Mouse (Mus musculus) spleen, adult 2 months (tissue): ENCODE data around the gene Bahcc1. TPM values are rescaled to one million over a fixed set of nuclear protein-coding genes. Genes with fewer than 3 reads are reported as not detected.

ENCODE experiments used
- DNase-seq, 2 experiments: peaks; one replicate each; pipeline versions ENCODE4 v3.0.0 to v3.0.0-alpha.2; 2012 to 2021; ENCODE audit warnings: low spot score in 2 of 2, low read depth in 1 of 2
- H3K27ac ChIP-seq: fragments of 200-500 bp; 2 replicates; pipeline ENCODE4 v1.5.1; 2012; ENCODE audit warnings: low read length, inconsistent platforms; ENCODE audit not compliant: insufficient read depth
- H3K27me3 ChIP-seq: fragments of 200-500 bp; 2 replicates; pipeline ENCODE4 v1.6.1; 2012; ENCODE audit warnings: mild to moderate bottlenecking, moderate library complexity, low read length, inconsistent platforms; ENCODE audit not compliant: control insufficient read depth, insufficient read depth
- H3K36me3 ChIP-seq: fragments of 200-500 bp; 2 replicates; pipeline ENCODE4 v1.6.1; 2012; ENCODE audit warnings: mild to moderate bottlenecking, low read length, inconsistent platforms; ENCODE audit not compliant: control insufficient read depth, insufficient read depth
- H3K4me1 ChIP-seq: fragments of 200-500 bp; 2 replicates; pipeline ENCODE4 v1.6.1; 2011; ENCODE audit warnings: inconsistent platforms; ENCODE audit not compliant: control insufficient read depth, insufficient read depth, insufficient read length
- H3K4me3 ChIP-seq: fragments of 200-500 bp; 2 replicates; pipeline ENCODE4 v1.5.1; 2011; ENCODE audit warnings: mild to moderate bottlenecking, inconsistent platforms; ENCODE audit not compliant: insufficient read depth, insufficient read length; ENCODE audit errors: extremely low read depth
- CTCF ChIP-seq: fragments of 200-500 bp; IDR thresholded peaks from 2 replicates; pipeline ENCODE4 v1.5.1; 2011; ENCODE audit warnings: mild to moderate bottlenecking, inconsistent platforms; ENCODE audit not compliant: insufficient read depth, insufficient read length, insufficient replicate concordance; ENCODE audit errors: extremely low read depth
- POLR2A ChIP-seq: fragments of 200-500 bp; IDR thresholded peaks from 2 replicates; pipeline ENCODE4 v1.6.1; 2011; ENCODE audit warnings: low read depth, low read length, inconsistent platforms
- WGBS: fragments of 180-500 bp; shearing (Covaris S2); methylation state at CpG from one replicate; pipeline ENCODE4 v1.1.7; 2018; 5-methylcytosine and 5-hydroxymethylcytosine counted together
- polyA plus RNA-seq: library from polyadenylated mRNA; depleted of rRNA; stranded (reverse); fragments of >200 nt; gene quantifications from 2 replicates; pipeline ENCODE4 v1.2.3, GENCODE M21; 2012; rRNA removed

The Bahcc1 gene
- polyA plus RNA-seq = 3.6 and 4.0 TPM in 2 replicates

DNA sequence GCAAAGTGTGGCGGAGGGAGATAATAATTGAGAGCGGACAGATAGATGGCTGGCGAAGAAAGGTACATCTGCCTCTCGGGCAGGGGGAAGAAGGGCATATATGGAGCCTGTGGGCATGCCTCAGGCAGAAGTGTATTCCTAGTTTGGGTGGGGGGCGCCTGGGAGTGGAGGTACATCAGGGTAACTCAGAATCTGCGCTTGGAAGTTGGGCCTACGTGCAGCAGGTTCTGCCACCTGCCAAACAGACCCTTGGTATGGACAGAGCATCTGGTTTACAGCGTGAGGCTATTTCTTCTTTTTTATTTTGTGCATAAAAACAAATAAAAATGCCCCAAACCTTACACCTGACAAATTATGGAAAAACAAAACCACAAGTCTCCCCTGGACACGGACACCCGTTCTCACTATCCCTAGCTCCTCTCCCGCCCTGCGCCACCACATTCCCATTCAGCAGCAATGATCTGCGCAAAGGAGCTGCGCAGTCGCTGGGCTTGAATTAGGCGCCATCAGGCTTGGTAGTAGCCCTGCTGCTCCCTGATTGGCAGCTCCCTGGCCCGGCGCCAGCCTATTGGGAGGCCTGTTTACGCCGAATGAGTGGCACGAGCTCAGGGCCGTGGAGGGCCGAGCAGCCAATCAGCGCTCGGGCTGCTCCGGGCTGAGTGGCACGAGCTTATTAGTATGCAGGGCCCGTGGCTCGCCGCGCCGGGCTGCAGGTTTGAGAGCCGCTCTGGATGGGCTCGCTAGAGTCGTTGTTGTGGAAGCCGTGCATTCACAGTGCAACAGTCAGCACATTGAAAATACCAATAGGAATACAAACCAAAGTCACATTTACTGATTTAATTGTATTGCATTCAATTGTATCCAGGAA is at the start of gene Bahcc1:
Bahcc1 (plus strand) TSS at position 718 of the 868 bp plus-strand sequence.
- peak; percentile 73 to 87 for DNase-seq
- Histone ChIP-seq H3K27me3 (peaks cover 54% of the 10 kb centered on the region), H3K36me3 (no peaks in the 10 kb centered on the region), H3K27ac (peak within 1 kb of the TSS; percentile 56; the same call in 1 of the 2 replicates), H3K4me1 (peaks cover 21% of the 10 kb centered on the region), H3K4me3 (peak within 1 kb of the TSS; percentile 43)
- peak; percentile 32; the same call in 1 of the 2 replicates for TF ChIP-seq POLR2A
- no peak for TF ChIP-seq CTCF
- WGBS = 2% methylated on average over 36 of the region's 36 CpGs

DNA sequence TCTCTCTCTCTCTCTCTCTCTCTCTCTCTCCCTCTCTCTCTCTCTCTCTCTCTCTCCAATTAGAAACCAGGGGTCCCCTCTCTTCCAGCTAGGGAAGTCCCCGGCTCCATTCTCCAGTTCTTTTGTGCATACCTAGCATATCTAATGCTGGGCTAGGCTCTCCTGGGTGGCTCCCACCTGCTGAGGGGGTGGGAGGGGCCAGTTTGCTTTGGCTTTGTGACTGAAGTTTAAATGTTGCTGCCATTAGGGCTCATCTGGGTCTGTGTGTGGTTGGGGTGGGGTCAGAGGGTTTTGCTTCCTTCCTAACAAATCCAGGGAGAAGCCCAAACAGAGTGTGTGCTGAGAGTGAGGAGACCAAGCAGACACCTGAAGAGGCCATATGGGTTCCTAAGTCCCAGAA is 49.6 kb upstream of the Bahcc1 start:
- Histone ChIP-seq H3K27me3 (peaks cover 8% of the 10 kb centered on the region), H3K27ac (no peak overlapping the region), H3K4me1 (no peaks in the 10 kb centered on the region), H3K4me3 (no peak overlapping the region), H3K36me3 (no peaks in the 10 kb centered on the region)
- 92% methylated on average over 1 of the region's 1 CpGs for WGBS
- DNase-seq = no peak
- TF ChIP-seq POLR2A (no peak), CTCF (no peak)

DNA sequence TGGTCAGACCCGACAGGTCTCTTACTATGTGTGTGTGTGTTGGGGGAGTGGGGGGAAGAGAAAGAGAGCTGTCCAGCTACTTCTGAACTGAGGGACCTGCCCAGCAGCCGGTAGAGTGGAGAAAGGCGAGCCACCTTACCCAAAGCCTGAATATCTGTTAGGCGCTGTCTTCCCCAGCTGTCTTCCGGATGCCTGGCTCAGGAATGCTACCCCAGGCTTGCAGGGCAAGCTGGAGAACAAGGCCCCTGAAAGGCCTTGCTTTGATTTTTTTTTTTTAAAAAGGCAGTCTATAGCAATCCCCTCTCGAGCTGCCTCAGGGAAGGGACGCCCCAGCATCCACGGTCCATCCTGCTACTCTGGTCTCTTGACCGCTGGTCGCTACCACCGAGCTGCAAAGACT is 49.0 kb upstream of the Bahcc1 start:
- DNase-seq = no peak
- peaks cover 11% of the 10 kb centered on the region for H3K27me3 ChIP-seq
- 90% methylated on average over 11 of the region's 11 CpGs for WGBS
- H3K36me3 ChIP-seq = no peaks in the 10 kb centered on the region
- H3K4me3 ChIP-seq = no peak overlapping the region
- 0 out of 2 replicates have a peak overlapping the region, but pooled peaks have one; percentile 79 for H3K27ac ChIP-seq
- TF ChIP-seq CTCF = no peak
- no peak for TF ChIP-seq POLR2A
- H3K4me1 ChIP-seq = peaks cover 2% of the 10 kb centered on the region; the same call in 1 of the 2 replicates

DNA sequence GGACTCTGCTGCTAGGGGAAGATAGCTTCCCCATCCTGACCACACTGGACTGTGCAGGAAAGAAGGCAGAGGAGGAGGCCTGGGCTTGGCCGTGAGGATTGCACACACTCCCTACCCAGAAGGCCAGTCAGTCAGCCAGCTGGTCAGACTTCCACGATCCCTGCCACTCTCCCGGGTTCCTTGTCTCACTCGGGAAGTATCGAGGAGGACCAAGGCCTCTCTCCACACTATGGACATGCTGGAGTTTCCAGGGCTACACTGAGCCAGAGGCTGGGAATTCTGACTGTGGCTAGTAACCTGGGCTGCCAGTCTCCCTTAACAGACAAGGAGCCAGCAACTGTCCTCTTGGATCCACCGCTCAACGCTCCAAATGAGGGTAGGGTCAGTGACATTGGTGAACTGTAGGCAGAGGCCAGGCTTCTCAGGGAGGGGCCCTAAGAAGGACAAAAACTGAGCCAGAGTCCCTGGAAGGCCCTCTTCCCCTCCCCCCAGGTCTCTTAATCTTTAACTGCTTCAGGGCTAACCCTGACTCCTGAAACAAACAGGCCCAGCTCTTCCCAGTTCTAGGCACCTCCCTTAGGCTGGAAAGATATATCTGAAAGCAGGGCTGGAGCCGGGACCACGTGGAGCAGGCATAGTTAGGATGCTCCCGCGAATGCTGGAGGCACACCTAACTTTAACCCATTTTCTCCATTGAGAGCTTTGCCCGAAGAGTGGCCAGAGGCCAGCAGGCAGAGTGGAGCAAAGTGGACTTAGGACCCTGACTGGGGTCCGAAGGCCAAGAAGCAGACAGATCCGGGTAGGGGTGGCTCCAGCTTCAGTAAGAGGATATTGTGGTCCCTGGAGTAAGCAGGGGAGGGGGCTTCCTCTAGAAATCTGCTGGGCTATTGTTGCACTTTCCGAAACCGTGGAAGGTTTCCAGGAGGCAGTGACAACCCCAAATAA is 48.1 kb upstream of the Bahcc1 start:
- no peak overlapping the region for H3K4me3 ChIP-seq

DNA sequence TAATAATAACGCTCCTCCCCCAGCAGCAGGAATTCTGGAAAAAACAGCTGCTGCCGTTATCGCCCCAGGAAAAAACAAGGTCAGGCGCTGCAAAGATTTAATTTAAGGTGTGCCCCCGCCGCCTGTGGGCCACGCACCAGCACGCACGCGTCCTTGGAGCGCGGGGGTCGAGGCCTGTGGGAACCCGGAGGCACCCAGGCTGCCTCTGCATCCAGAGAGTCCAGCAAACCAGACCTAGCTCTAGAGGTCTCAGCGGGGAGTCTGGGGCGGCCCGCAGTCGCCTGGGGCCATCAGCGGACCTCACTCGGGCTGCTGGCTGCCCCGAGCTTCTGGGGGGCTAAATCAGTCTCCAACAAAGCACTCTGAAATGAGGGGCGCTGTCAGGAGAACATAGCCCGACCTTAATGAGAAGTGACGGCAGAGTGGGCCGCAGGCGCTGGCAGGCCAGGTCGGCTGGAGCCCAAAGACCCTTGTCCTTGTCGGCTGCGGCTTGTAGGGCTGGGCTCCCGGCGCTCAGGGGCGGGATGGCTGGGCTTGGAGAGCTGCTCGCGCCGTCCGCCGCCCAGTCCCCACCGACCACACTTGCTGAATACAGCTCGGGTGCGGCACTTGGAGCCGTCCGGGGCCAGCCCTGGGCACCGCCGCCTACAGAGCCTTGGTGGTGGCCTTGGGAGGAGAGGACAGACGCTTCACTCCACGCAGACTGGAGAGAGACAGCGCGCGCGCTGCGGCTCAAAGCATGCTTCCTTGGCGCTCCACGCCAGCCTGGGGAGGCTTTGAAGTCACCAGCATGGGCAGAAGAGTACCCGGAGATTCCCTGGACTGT is 47.2 kb upstream of the Bahcc1 start:
- H3K36me3 ChIP-seq = no peaks in the 10 kb centered on the region
- H3K27me3 ChIP-seq = peaks cover 16% of the 10 kb centered on the region
- DNase-seq = no peak
- no peak for TF ChIP-seq POLR2A
- no peak for TF ChIP-seq CTCF
- H3K4me3 ChIP-seq = peak overlapping the region; percentile 11; the same call in 1 of the 2 replicates
- H3K4me1 ChIP-seq = peaks cover 6% of the 10 kb centered on the region
- H3K27ac ChIP-seq = peak overlapping the region; percentile 79
- WGBS = 54% methylated on average over 54 of the region's 54 CpGs

More for the DNA sequence above, 48.1 kb upstream of the Bahcc1 start:
- Histone ChIP-seq H3K4me1 (peaks cover 6% of the 10 kb centered on the region), H3K27ac (peak overlapping the region; percentile 79), H3K36me3 (no peaks in the 10 kb centered on the region), H3K27me3 (peaks cover 14% of the 10 kb centered on the region)
- TF ChIP-seq POLR2A (no peak), CTCF (no peak)
- no peak for DNase-seq
- WGBS = 83% methylated on average over 16 of the region's 16 CpGs
